Mouse (Mus musculus) stomach, embryonic 15.5 days (tissue): ENCODE data around the gene Gpn3. TPM values are rescaled to one million over a fixed set of nuclear protein-coding genes. Genes with fewer than 3 reads are reported as not detected.

ENCODE experiments used
- ATAC-seq: fragments of 200-750 bp; cut with Nextera tagmentation; 2 replicates; pipeline ENCODE4 v1.8.0; 2017; ENCODE audit warnings: low read depth, moderate number of reproducible peaks, moderate TSS enrichment; ENCODE audit not compliant: insufficient read depth, low FRiP score
- H3K27ac ChIP-seq: fragments of 300-500 bp; sonication (generic); 2 replicates; pipeline ENCODE4 v1.5.1; 2015; ENCODE audit warnings: mild to moderate bottlenecking, inconsistent platforms
- H3K27me3 ChIP-seq: fragments of 300-500 bp; sonication (generic); replicated peaks from 2 replicates; pipeline ENCODE4 v1.6.1; 2015; ENCODE audit warnings: inconsistent platforms
- H3K36me3 ChIP-seq: fragments of 300-500 bp; sonication (generic); 2 replicates; pipeline ENCODE4 v1.6.1; 2015; ENCODE audit warnings: inconsistent platforms
- H3K4me1 ChIP-seq: fragments of 300-500 bp; sonication (generic); 2 replicates; pipeline ENCODE4 v1.6.1; 2015; ENCODE audit warnings: inconsistent platforms
- H3K4me2 ChIP-seq: fragments of 300-500 bp; sonication (generic); 2 replicates; pipeline ENCODE4 v1.6.1; 2015; ENCODE audit warnings: mild to moderate bottlenecking, inconsistent platforms
- H3K4me3 ChIP-seq: fragments of 300-500 bp; sonication (generic); replicated peaks from 2 replicates; pipeline ENCODE4 v1.5.1; 2015; ENCODE audit warnings: inconsistent platforms
- H3K9ac ChIP-seq: fragments of 300-500 bp; sonication (generic); 2 replicates; pipeline ENCODE4 v1.6.1; 2015; ENCODE audit warnings: inconsistent platforms
- H3K9me3 ChIP-seq: fragments of 300-500 bp; sonication (generic); 2 replicates; pipeline ENCODE4 v1.6.1; 2016; ENCODE audit warnings: inconsistent platforms
- WGBS: fragments of 180-500 bp; shearing (Covaris S2); methylation state at CpG from one replicate; pipeline ENCODE4 v1.1.7; 2015; 5-methylcytosine and 5-hydroxymethylcytosine counted together
- polyA plus RNA-seq: library from polyadenylated mRNA; unstranded; fragments of >200 nt; fragmentation: Nextera tagmentation; extraction: Ambion mirVana; gene quantifications from 2 replicates; pipeline ENCODE4 v1.2.1, GENCODE M21; 2015

Gene Gpn3
- polyA plus RNA-seq, 1 experiment from 2014 or later, result 69.5 TPM

DNA sequence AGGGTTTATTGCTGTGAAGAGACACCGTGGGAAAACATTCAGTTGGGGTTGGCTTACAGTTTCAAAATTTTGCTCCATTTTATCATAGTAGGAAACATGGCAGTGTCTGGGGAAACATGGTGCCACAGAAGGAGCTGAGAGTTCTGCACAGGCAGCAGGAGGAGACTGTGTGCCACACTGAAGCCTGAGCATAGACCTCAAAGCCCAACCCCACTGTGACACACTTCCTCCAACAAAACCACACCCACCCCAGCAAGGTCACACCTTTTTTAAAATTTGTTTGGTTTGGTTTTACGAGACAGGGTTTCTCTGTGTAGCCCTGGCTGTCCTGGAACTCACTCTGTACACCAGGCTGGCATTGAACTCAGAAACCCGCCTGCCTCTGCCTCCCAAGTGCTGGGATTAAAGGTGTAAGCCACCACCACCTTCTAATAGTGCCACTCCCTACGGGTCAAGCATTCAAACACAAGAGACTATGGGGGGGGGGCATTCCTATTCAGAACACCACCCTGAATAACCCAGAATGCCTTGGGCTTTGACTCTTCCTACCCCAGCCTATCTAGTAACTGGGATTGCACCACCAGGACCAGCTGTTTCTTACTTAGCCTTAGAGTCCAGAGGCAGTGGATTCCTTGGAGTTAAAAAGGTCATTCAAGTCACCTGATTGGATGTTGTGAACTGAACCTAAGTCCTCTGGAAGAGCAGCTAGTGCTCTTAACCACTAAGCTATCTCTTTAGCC, 58.5 kb downstream of the Gpn3 start:
- no peak for ATAC-seq
- H3K27ac ChIP-seq, result no peak overlapping the region
- 86% methylated on average over 4 of the region's 4 CpGs for WGBS
- H3K4me3 ChIP-seq, result no peak overlapping the region
- H3K9ac ChIP-seq, result no peak overlapping the region
- no peaks in the 10 kb centered on the region for H3K4me1 ChIP-seq
- no peaks in the 10 kb centered on the region for H3K9me3 ChIP-seq
- H3K36me3 ChIP-seq, result peaks cover 38% of the 10 kb centered on the region
- no peak overlapping the region for H3K4me2 ChIP-seq
- H3K27me3 ChIP-seq, result no peaks in the 10 kb centered on the region

DNA sequence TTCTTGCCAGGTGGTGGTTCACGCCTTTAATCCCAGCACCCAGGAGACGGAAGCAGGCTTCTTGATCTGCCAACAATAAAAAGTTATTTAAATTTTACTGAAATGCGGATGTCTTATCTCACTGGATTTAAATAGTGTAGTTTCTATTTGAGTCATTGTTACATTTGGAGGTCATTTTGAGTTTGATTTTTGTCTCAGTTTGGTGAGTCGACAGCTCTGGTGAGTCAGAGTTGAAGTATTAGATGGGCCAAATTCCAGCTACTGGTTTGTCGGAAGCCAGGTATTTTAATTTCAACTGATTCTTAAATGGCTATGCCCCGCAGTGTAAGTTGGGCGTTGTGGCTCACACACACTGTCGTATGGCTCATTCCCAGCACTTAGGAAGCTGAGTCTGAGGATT, 59.5 kb downstream of the Gpn3 start:
- Histone ChIP-seq H3K9ac (no peak overlapping the region), H3K27me3 (no peaks in the 10 kb centered on the region), H3K4me3 (no peak overlapping the region), H3K4me2 (no peak overlapping the region), H3K36me3 (peaks cover 46% of the 10 kb centered on the region), H3K4me1 (no peaks in the 10 kb centered on the region), H3K27ac (no peak overlapping the region), H3K9me3 (no peaks in the 10 kb centered on the region)
- 88% methylated on average over 8 of the region's 8 CpGs for WGBS
- ATAC-seq, result no peak

Other genes with a start within 250 kb of the Gpn3 start
- gene Ccdc63, start 231.1 kb upstream of the Gpn3 start, polyA plus RNA-seq, result 0.17 TPM in 1 of 2 replicates, not detected in the other
- 224 and 229 TPM in 2 replicates for gene Ppp1cc, start 213.6 kb upstream of the Gpn3 start, polyA plus RNA-seq
- gene Hvcn1, start 165.1 kb upstream of the Gpn3 start, polyA plus RNA-seq, result 6.1 and 6.2 TPM in 2 replicates
- 4.8 and 5.0 TPM in 2 replicates for gene Tctn1, start 107.4 kb upstream of the Gpn3 start, polyA plus RNA-seq
- 10.5 and 10.6 TPM in 2 replicates for gene Pptc7, start 87.5 kb upstream of the Gpn3 start, polyA plus RNA-seq
- gene Rad9b, start 17.6 kb upstream of the Gpn3 start, polyA plus RNA-seq, result 11.4 and 13.8 TPM in 2 replicates
- gene Vps29, start 17.5 kb upstream of the Gpn3 start, polyA plus RNA-seq, result 218 and 229 TPM in 2 replicates
- gene Fam216a, start 488 bp downstream of the Gpn3 start, polyA plus RNA-seq, result 54.7 and 59.1 TPM in 2 replicates
- gene Arpc3, start 20.0 kb downstream of the Gpn3 start, polyA plus RNA-seq, result 142 and 148 TPM in 2 replicates
- gene Anapc7, start 49.8 kb downstream of the Gpn3 start, polyA plus RNA-seq, result 37.7 and 41.1 TPM in 2 replicates
- 33.5 and 35.7 TPM in 2 replicates for gene Atp2a2, start 130.3 kb downstream of the Gpn3 start, polyA plus RNA-seq
- 36.2 and 37.2 TPM in 2 replicates for gene Ift81, start 242.6 kb downstream of the Gpn3 start, polyA plus RNA-seq